Mouse (Mus musculus): ENCODE measurements around the gene Dzip1.

Gene Dzip1

GRCm38 (mm10) chr14:118922251-118922650 lies 3.0 kb downstream of the Dzip1 start:
- no peak for DNase-seq

- DNase-seq, result no peak
These were observed 4.6 kb downstream of the Dzip1 start for GRCm38 (mm10) chr14:118920654-118921053.

GRCm38 (mm10) chr14:118919025-118919424 lies 6.2 kb downstream of the Dzip1 start:
- no peak for DNase-seq

GRCm38 (mm10) chr14:118913651-118914050 lies 11.6 kb downstream of the Dzip1 start:
- DNase-seq, result no peak

GRCm38 (mm10) chr14:118911521-118911920 lies 13.7 kb downstream of the Dzip1 start:
- DNase-seq, result no peak

- DNase-seq, result peak; percentile 57 to 62
These were observed 14.7 kb downstream of the Dzip1 start for GRCm38 (mm10) chr14:118910332-118911222.

GRCm38 (mm10) chr14:118909872-118910271 lies 15.4 kb downstream of the Dzip1 start:
- DNase-seq, result no peak

GRCm38 (mm10) chr14:118907592-118907991 lies 17.7 kb downstream of the Dzip1 start:
- no peak for DNase-seq

- no peak for DNase-seq
These were observed 21.2 kb downstream of the Dzip1 start for GRCm38 (mm10) chr14:118903867-118904562.

GRCm38 (mm10) chr14:118903397-118903796 lies 21.9 kb downstream of the Dzip1 start:
- DNase-seq, result no peak

GRCm38 (mm10) chr14:118900911-118901310 lies 24.3 kb downstream of the Dzip1 start:
- no peak for DNase-seq

- no peak for DNase-seq
These were observed 25.3 kb downstream of the Dzip1 start for GRCm38 (mm10) chr14:118899940-118900339.

- no peak for DNase-seq
These were observed 29.6 kb downstream of the Dzip1 start for GRCm38 (mm10) chr14:118895655-118896054.

- DNase-seq, result no peak
These were observed 30.0 kb downstream of the Dzip1 start for GRCm38 (mm10) chr14:118895228-118895627.

GRCm38 (mm10) chr14:118890101-118890500 lies 35.2 kb downstream of the Dzip1 start:
- DNase-seq, result no peak

GRCm38 (mm10) chr14:118884250-118884556 lies 41.1 kb downstream of the Dzip1 start:
- no peak for DNase-seq

- no peak for DNase-seq
These were observed 41.7 kb downstream of the Dzip1 start for GRCm38 (mm10) chr14:118883344-118884249.

- no peak for DNase-seq
These were observed 44.6 kb downstream of the Dzip1 start for GRCm38 (mm10) chr14:118880696-118881095.

- no peak for DNase-seq
These were observed 46.8 kb downstream of the Dzip1 start for GRCm38 (mm10) chr14:118878346-118878910.

- DNase-seq, result no peak
These were observed 50.4 kb downstream of the Dzip1 start for GRCm38 (mm10) chr14:118874786-118875415.

GRCm38 (mm10) chr14:118874126-118874525 lies 51.1 kb downstream of the Dzip1 start:
- no peak for DNase-seq

GRCm38 (mm10) chr14:118869712-118870111 lies 55.5 kb downstream of the Dzip1 start:
- DNase-seq, result no peak

Measured in thymus, postnatal 36 days (tissue).